Mouse (Mus musculus) spleen, adult 2 months (tissue): Measurements from ENCODE around the gene 2510039O18Rik.

Experiments used
- CTCF ChIP-seq: fragments of 200-500 bp; IDR thresholded peaks from 2 replicates; pipeline ENCODE4 v1.5.1; 2011; ENCODE audit warnings: mild to moderate bottlenecking, inconsistent platforms; ENCODE audit not compliant: insufficient read depth, insufficient read length, insufficient replicate concordance; ENCODE audit errors: extremely low read depth
- POLR2A ChIP-seq: fragments of 200-500 bp; IDR thresholded peaks from 2 replicates; pipeline ENCODE4 v1.6.1; 2011; ENCODE audit warnings: low read depth, low read length, inconsistent platforms

DNA sequence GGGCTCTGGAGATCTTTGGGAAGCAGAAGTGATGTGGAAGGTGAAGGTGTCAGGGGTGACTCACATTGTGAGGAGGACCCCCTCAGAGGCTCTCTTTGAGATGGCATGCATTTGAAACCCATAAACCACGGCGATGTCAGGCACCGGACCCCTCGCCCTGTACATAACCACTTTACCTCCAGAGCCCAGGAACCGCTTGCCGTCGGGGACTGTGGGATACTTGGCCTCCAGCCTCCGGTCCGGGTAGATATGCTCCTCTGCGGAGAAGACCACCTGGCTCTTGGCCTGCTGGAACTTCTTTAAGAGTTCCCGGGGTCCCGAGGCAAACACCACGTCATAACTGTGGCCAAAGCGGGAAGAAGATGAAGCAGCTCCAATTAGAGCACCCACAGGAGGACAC lies 9.7 kb upstream of the 2510039O18Rik start:
- no peak for TF ChIP-seq CTCF
- TF ChIP-seq POLR2A = no peak
